8 mouse cellular contexts compared by ENCODE assay signal in the genomic region with DNA sequence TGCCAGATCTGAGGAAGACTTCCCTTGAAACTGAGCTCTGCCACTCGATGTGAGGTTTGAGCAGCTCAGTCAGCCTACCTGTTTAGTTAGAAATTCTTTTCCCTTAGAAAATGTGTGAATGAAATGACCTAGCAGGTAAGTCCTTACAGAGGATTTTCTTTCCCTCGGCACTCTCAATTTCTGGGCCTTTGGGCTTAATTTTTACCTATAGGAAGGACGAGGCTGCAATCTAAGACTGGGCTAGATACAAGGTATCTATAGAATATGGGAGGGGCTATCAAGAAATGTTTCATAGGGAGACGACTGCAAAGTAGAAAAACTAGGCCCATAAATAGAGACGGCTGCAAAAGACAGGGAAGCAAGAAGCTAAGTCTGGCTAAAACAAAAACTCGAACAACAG. TPM values are rescaled to one million over a fixed set of nuclear protein-coding genes. Genes with fewer than 3 reads are reported as not detected.
A peak's percentile ranks its signal among the peaks of the same experiment; 100 is the strongest.
DNase-seq lines count a peak whose midpoint lies in the region; ATAC-seq and TF ChIP-seq lines count a peak whose summit lies in the region.

No protein-coding gene starts in this region.

- TF ChIP-seq CTCF in gastrocnemius, adult 2 months (IDR thresholded peaks at IDR 0.05) = no peak
- no peak for TF ChIP-seq CTCF in liver, embryonic 14.5 days (IDR thresholded peaks at IDR 0.05; ENCODE audit: low read depth)

- no peaks in the 10 kb centered on the region for H3K9me3 ChIP-seq in forebrain, embryonic 10.5 days
- no peaks in the 10 kb centered on the region for H3K9me3 ChIP-seq in liver, embryonic 14.5 days (ENCODE audit: control insufficient read depth, low read length)

- intact Hi-C loops in gastrocnemius, adult 2 months (cut with DNase I) = loop anchor here (5.0 kb wide), 1 partner anchor 51 kb away; a partner anchor contains a TSS

- H3K4me2 ChIP-seq in liver, embryonic 14.5 days (ENCODE audit: low read depth) = peak overlapping the region; percentile 83

- peak overlapping the region; percentile 89 for H3K27ac ChIP-seq in gastrocnemius, adult 2 months
- H3K27ac ChIP-seq in forebrain, embryonic 10.5 days = peak overlapping the region; percentile 91
- H3K27ac ChIP-seq in liver, embryonic 14.5 days = peak overlapping the region; percentile 27

- H3K27me3 ChIP-seq in forebrain, embryonic 10.5 days (ENCODE audit: poor library complexity, severe bottlenecking) = no peaks in the 10 kb centered on the region
- H3K27me3 ChIP-seq in liver, embryonic 14.5 days (ENCODE audit: control insufficient read depth, insufficient read depth, low read length) = no peaks in the 10 kb centered on the region

- peaks cover 33% of the 10 kb centered on the region for H3K36me3 ChIP-seq in forebrain, embryonic 10.5 days (replicated peaks)
- H3K36me3 ChIP-seq in liver, embryonic 14.5 days (replicated peaks; ENCODE audit: control insufficient read depth, insufficient read depth, low read depth) = peaks cover 3% of the 10 kb centered on the region

- 9% methylated on average over 6 of the region's 6 CpGs for WGBS in forebrain, embryonic 10.5 days
- WGBS in liver, embryonic 14.5 days (ENCODE audit: insufficient replicate concordance) = 2% methylated on average over 6 of the region's 6 CpGs

- peak overlapping the region; percentile 88 for H3K4me3 ChIP-seq in gastrocnemius, adult 2 months
- peak overlapping the region; percentile 85 for H3K4me3 ChIP-seq in forebrain, embryonic 10.5 days
- peak overlapping the region; percentile 83 to 94 for H3K4me3 ChIP-seq in liver, embryonic 14.5 days (ENCODE audit: insufficient read depth in 1 of 2, low read depth in 2 of 2, low read length in 2 of 2)

- no peak for TF ChIP-seq EP300 in liver, embryonic 14.5 days (IDR thresholded peaks at IDR 0.05; ENCODE audit: low read depth)

- peaks cover 23% of the 10 kb centered on the region for H3K4me1 ChIP-seq in forebrain, embryonic 10.5 days
- H3K4me1 ChIP-seq in liver, embryonic 14.5 days (replicated peaks; ENCODE audit: control insufficient read depth in 2 of 2, insufficient read depth in 2 of 2, low read length in 1 of 2) = peaks cover 1 to 4% of the 10 kb centered on the region in 2 experiments; a peak in 3 of 4 replicates

- no peak for DNase-seq in gastrocnemius, adult 2 months
- DNase-seq in gastrocnemius, postnatal 25 days = no peak
- DNase-seq in 416B (ENCODE audit: low read depth) = peak; percentile 55
- DNase-seq in forebrain, embryonic 10.5 days (ENCODE audit: extremely low spot score, low spot score) = no peak
- DNase-seq in liver, embryonic 14.5 days (ENCODE audit: low read depth in 3 of 3, low spot score in 3 of 3) = peak in 1 of 3 experiments; percentile 26
- no peak for DNase-seq in adrenal gland, adult 18-20 months (ENCODE audit: low spot score in 2 of 2)
- no peak for DNase-seq in thymus, adult 18-20 months
- no peak for DNase-seq in cerebellum, adult 11 months

- no peak for ATAC-seq in liver, embryonic 14.5 days (ENCODE audit: insufficient read depth)

- H3K9ac ChIP-seq in liver, embryonic 14.5 days (replicated peaks) = peak overlapping the region; percentile 69

RNA-seq across cellular contexts. Expression of a gene that starts 0.7 kb away (rescaled TPM):
- total RNA-seq in gastrocnemius, adult 2 months (2021) = 10 to 100 TPM in 1 of 2 experiments, 1 to 10 TPM in 1; 5.5 to 13.4 TPM
- 1 to 10 TPM; 8.6 to 9.7 TPM for total RNA-seq in gastrocnemius, postnatal 25 days (2021)
- polyA plus RNA-seq in forebrain, embryonic 10.5 days (2016; fragmentation: Nextera tagmentation; extraction: Ambion mirVana) = 193 and 207 TPM in 2 replicates
- polyA plus RNA-seq in liver, embryonic 14.5 days (2012; rRNA removed) = 34.7 and 51.1 TPM in 2 replicates
- 136 and 143 TPM in 2 replicates for polyA plus RNA-seq in liver, embryonic 14.5 days (2014; fragmentation: Nextera tagmentation; extraction: Ambion mirVana)
- total RNA-seq in adrenal gland, adult 18-20 months (2021) = 10 to 100 TPM; 12.8 to 13.4 TPM

RNA-seq across cellular contexts. Expression of a gene that starts 0.8 kb away (rescaled TPM):
- 10 to 100 TPM; 11.2 to 14.8 TPM for total RNA-seq in gastrocnemius, adult 2 months (2021)
- total RNA-seq in gastrocnemius, postnatal 25 days (2021) = 10 to 100 TPM; 10.2 to 10.4 TPM
- 15.6 and 15.7 TPM in 2 replicates for polyA plus RNA-seq in forebrain, embryonic 10.5 days (2016; fragmentation: Nextera tagmentation; extraction: Ambion mirVana)
- polyA plus RNA-seq in liver, embryonic 14.5 days (2012; rRNA removed) = 7.4 and 8.1 TPM in 2 replicates
- polyA plus RNA-seq in liver, embryonic 14.5 days (2014; fragmentation: Nextera tagmentation; extraction: Ambion mirVana) = 14.7 and 15.3 TPM in 2 replicates
- 10 to 100 TPM; 10.3 to 15.0 TPM for total RNA-seq in adrenal gland, adult 18-20 months (2021)

RNA-seq across cellular contexts. Expression of a gene that starts 0.9 kb away (rescaled TPM):
- total RNA-seq in gastrocnemius, adult 2 months (2021) = under 1 TPM in 1 of 2 experiments, not detected in 1; 0.67 TPM
- not detected for total RNA-seq in gastrocnemius, postnatal 25 days (2021)
- polyA plus RNA-seq in forebrain, embryonic 10.5 days (2016; fragmentation: Nextera tagmentation; extraction: Ambion mirVana) = 9.2 and 11.1 TPM in 2 replicates
- 1.9 and 2.1 TPM in 2 replicates for polyA plus RNA-seq in liver, embryonic 14.5 days (2012; rRNA removed)
- 0.86 and 1.0 TPM in 2 replicates for polyA plus RNA-seq in liver, embryonic 14.5 days (2014; fragmentation: Nextera tagmentation; extraction: Ambion mirVana)
- total RNA-seq in adrenal gland, adult 18-20 months (2021) = under 1 TPM in 1 of 2 experiments, not detected in 1; 0.50 TPM

RNA-seq across cellular contexts. Expression of a gene that starts 49.3 kb away (rescaled TPM):
- total RNA-seq in gastrocnemius, adult 2 months (2021) = 10 to 100 TPM; 17.0 to 17.1 TPM
- total RNA-seq in gastrocnemius, postnatal 25 days (2021) = 10 to 100 TPM; 13.5 to 14.8 TPM
- 27.6 and 28.6 TPM in 2 replicates for polyA plus RNA-seq in forebrain, embryonic 10.5 days (2016; fragmentation: Nextera tagmentation; extraction: Ambion mirVana)
- 3.6 and 5.1 TPM in 2 replicates for polyA plus RNA-seq in liver, embryonic 14.5 days (2012; rRNA removed)
- 12.8 and 13.4 TPM in 2 replicates for polyA plus RNA-seq in liver, embryonic 14.5 days (2014; fragmentation: Nextera tagmentation; extraction: Ambion mirVana)
- total RNA-seq in adrenal gland, adult 18-20 months (2021) = 10 to 100 TPM; 12.4 to 13.5 TPM

Comparison
In these comparisons a context has a peak if more than half of its experiments do, and no peak if none do; other contexts are left out.
1. H3K27ac ChIP-seq: peak in every context shown above with its lines; median percentile 91 in forebrain, embryonic 10.5 days; 89 in gastrocnemius, adult 2 months; 27 in liver, embryonic 14.5 days.